Mouse (Mus musculus) A20 (cell line): Measurements from ENCODE around the gene Nudt3.

ENCODE experiments used
- DNase-seq: peaks from one replicate; pipeline ENCODE4 v3.0.0-alpha.2; 2011; ENCODE audit warnings: low read depth, low spot score

The Nudt3 gene

GRCm38 (mm10) chr17:27568228-27568627 is 55.1 kb downstream of the Nudt3 start:
- no peak for DNase-seq

DNA sequence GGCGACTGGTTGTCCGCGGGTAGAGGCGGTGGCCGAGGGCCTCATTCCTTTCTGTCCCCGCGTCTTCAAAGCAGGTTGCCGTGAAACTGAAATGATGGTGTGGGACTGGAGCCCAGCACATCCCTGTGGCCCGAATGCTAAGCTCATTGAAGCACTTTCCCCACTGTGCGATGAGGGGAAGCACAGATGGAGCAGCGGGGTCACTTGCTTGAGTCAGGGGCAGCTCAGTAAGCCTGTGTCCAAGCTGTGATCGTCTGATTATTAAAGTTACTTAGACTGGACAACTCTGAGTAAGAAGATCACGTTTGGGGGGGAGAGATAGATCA is 57.4 kb downstream of the Nudt3 start:
- no peak for DNase-seq

DNA sequence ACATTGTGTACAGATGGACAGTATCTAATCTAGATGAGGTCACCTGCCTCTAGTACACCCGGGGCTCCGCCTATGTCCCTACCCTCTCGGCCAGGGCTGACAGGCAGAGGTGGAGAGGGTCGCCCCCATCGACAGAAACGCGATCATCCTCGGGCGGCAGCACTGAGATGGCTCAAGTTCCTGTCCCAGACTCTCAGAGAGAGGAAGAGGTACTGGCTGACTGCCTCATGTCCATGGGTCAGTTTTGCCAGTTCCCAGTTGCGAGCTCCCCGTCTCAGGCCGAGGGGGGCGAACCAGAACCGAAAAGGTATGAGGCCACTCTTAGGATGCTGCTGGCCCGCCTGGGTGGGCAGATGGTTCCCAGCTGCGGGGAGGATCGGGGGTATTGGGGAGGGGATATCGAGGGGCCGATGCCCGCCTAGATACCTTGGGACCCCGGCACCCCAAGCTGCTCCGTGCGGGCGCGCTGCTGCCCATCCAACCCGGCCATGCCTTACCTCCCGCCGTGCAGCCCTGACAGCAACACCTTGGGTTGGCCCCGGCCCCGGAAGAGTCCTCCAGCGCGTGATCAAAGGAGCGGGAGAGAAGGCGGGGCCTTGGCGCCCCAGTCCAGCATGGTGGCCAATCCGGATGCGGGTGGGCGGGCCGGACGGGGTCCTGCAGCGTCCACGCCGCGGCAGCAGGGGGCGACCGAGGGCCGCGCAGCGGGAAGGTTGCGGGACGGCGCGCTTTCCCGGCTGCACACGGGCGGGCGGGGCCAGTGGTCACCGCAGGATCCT is 57.9 kb downstream of the Nudt3 start, which contains the start of gene AI413582:
AI413582 (minus strand) TSS at position 594 of the 779 bp plus-strand sequence.
- DNase-seq = peak; percentile 95

DNA sequence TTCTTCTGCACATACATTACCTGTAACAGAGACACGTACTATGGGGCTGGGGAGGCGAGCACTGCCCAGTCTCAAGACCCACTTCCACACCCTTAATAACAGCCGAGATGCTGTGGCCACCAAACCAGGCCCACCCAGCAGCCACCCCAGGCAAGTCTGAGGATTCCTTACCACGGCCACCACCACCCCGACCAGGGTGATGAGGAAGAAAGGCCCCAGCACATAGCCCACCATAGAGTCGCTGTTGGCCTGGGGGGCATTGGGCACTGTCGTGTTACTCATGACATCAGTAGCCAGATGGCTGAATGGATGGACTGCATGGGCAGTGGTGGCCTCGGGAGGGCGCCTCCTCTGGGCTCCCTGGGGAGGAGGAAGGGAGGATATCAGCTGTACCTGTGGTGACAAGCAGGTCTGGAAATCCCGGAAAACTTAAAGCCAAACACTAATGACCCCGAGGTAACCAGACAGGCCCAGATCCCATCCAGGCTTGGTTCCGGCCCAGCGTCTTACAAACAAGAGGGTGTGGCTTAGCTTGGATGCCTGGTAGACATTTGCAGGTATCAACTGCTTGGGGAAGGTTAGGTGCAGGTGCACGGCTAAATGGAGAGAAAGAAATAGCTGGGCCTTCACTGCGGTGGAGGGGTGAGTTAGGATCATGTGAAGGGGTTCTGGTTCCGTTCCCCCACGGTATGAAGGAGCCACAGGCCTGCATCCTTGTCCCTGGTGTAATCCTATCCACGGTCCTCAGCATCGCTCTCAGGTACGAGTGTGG is 58.7 kb downstream of the Nudt3 start:
- DNase-seq = peak; percentile 74

DNA sequence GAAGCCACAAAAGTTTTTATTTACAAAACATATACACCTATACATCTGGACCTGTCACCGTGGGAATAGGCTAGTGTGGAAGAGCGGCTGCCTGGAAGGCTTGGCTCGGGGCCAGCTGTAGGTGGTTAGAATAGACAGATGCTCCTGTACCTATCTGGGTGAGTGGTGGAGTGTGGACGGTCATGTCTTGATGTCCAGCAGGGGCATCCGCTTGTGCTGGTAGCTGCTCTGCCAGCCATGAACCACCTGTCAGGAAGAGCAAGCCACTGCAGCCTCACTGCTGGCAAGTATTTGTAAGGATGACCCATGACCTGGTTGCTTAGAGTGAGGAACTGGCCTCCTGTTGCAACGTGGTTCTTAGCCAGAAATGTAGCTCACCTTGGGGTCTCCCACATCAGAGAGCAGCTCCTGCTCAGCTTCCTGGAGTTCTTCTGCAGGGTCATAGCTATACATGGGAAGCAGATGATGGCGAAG is 59.5 kb downstream of the Nudt3 start:
- DNase-seq = peak; percentile 48

GRCm38 (mm10) chr17:27561809-27562526 is 61.3 kb downstream of the Nudt3 start:
- DNase-seq = no peak

- no peak for DNase-seq
Observed at GRCm38 (mm10) chr17:27560926-27561480, 62.3 kb downstream of the Nudt3 start.

DNA sequence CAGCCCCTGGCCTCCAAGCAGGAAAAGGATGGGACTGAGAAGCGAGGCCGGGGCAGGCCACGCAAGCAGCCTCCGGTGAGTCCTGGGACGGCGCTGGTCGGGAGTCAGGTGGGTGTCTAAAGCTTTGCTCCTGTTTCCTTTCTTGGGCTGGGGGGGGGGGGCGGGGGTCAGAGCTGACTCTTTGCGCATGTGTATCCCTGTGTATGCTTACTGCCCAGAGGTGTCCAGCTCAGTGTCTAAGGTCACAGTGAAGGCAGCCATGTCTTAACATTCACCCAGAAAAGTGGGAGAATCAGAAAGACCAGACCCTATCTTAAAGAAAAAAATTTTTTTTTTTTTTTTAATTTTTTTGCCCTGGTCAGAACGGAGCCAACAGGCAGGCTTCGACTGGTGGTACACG is 63.7 kb downstream of the Nudt3 start:
- DNase-seq = no peak

DNA sequence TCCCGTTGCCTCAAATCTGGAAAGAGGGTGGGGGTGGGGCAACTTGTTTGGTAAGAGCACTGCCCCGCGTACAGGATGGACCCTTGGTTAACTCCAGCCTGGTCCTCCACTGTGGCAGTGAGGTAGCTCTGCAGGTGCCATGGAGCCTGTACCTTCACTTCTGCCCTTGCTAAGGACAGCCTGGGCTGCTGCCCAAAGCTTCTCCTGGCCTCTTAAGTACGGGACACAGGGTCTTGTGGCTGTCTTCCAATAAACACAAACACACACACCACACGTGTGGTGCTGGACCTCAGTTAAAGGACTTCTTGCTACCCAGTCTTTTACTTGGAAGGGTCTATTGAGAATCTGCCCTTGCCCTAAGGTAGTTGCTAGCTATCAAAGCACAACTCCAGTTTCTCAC is 64.5 kb downstream of the Nudt3 start:
- peak; percentile 35 for DNase-seq

DNA sequence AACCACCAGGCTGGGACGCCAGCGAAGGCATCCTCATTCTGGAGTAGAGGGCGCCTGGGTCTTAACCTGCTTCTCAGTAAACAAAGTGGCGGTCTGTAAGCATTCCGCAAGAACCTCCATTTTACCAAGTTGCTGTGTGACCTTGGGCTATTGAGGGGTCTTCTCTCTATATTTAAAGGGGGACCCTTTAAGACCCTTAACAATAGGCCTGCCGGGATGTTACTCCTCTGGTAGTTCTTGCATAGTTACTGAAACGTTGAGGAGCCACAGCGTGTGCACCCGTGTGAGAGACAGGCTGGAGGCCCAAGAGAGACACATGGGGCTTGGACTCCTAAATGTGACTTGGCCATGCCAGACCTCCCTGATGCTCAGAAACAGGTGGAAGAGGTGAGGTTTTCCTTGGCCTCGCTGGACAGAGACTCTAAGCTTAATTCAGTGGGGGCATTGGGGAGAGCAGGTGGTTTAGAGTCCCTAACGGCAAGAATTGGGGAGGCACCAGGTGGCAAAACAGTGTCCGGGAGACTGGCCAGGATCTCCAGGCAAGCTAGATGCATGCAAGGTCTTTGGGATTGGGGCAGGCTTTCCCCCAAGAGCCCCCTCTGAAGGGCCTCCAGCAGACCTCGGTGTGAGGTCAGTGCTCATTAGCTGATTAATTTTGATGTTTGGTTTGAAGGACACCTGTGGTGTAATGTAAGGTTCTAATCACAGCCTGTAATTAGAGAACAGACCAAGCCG is 65.2 kb downstream of the Nudt3 start:
- peak; percentile 52 for DNase-seq

- peak; percentile 88 for DNase-seq
Observed at GRCm38 (mm10) chr17:27557181-27557926, 65.9 kb downstream of the Nudt3 start.

DNA sequence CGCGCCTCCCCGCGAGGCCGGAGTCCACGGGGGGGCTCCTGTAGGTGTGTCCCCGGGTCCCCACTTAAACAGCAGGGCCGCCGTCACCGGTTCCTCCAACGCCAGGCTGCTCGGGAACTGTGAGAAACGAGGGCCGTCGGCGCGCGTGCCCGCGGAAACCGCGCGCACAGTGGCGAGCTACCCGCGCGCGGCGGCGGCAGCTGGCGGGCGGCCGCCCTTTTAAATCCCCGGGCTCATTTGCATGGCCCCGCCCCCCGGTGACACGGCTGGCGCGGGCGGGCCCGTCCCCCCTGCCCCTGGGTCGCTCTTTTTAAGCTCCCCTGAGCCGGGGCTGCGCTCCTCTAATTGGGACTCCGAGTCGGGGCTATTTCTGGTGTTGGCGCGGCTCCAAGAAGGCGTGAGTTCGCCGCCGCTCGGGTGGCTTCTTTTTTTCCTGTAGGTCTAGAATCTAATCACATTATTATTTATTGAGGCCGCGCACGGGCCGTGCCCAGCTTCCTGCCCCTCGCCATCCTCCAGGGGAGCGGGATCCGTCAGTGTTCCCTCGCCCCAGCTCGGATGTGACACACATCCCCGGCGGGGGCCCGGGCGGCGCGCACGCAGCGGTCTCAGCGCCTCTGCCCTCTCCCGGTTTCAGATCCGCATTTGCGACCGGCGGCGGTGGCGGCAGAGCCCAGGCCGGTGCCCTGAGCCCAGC is 66.8 kb downstream of the Nudt3 start, which contains the start of gene Hmga1:
Hmga1 (plus strand) TSS at position 183 of the 697 bp plus-strand sequence.
- peak; percentile 96 for DNase-seq

DNA sequence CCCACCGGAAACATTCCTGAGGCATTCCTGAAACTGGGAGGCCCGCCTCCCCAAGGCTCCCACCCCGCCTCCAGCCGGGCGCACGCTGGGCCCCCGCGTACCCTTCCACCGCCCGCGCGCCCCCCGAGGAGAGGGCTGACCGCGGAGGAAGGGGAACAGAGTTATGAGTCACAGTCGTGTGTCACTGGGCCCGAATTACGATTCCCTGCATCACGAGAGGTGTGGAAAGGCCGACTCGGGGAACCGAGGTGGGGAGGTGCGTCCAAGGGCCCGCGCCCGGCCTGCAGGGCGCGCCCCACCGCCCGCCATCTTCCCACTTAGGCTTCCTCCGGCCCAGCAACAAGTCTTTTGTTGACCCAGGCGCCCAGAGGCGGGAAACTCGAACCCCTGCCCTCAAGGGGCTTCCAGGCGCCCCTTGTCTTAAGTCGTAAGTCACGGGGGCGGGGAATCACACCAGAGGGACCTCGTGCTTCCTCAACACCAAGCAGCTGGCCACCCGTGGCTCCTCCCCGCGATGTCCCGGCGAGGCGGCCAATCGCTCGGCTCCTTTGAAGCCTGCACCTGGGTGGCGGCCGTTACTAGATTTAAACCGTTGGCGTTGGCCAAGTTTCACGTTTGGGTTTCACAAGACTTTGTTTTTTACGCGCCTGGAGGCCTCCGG is 67.7 kb downstream of the Nudt3 start:
- peak; percentile 98 for DNase-seq

DNA sequence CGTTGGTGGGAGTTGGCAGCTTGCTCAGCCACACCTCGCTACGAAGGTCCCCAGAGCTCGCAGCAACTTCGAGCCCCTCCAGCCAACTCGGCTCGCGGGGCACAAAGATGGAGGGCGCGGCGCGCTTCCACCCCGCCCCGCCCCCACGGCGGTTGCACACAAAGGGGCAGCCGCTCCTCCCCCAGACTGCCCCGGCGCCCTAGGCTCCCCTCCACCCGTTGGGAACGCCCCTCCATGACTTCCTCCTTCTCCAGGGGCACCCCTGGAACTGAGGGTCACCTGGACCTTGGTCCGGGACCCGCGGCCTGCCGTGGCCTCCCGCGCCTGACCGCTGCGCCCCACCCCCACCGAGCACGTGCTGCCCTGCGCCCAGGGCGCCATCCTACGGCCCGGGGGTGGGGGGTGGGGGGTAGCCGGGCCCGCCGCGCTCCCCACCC is 68.2 kb downstream of the Nudt3 start:
- DNase-seq = peak; percentile 88

GRCm38 (mm10) chr17:27554062-27554960 is 69.0 kb downstream of the Nudt3 start:
- peak; percentile 26 for DNase-seq

GRCm38 (mm10) chr17:27552215-27553201 is 70.8 kb downstream of the Nudt3 start:
- no peak for DNase-seq
